Mouse (Mus musculus) embryonic facial prominence, embryonic 13.5 days (tissue): ENCODE results near the gene Ylpm1. TPM values are rescaled to one million over a fixed set of nuclear protein-coding genes. Genes with fewer than 3 reads are reported as not detected.
A peak's percentile ranks its signal among the peaks of the same experiment; 100 is the strongest.

Experiments used
- ATAC-seq: fragments of 200-750 bp; cut with Nextera tagmentation; 2 replicates; pipeline ENCODE4 v1.8.0; 2017; ENCODE audit warnings: low read depth; ENCODE audit not compliant: insufficient number of reproducible peaks, insufficient read depth, low FRiP score, low TSS enrichment
- H3K27ac ChIP-seq: fragments of 300-500 bp; sonication (generic); 2 replicates; pipeline ENCODE4 v1.5.1; 2015; ENCODE audit warnings: moderate library complexity, mild to moderate bottlenecking, inconsistent platforms
- H3K27me3 ChIP-seq: fragments of 300-500 bp; sonication (generic); 2 replicates; pipeline ENCODE4 v1.6.1; 2015; ENCODE audit warnings: mild to moderate bottlenecking, inconsistent platforms
- H3K36me3 ChIP-seq: fragments of 300-500 bp; sonication (generic); 2 replicates; pipeline ENCODE4 v1.6.1; 2015; ENCODE audit warnings: mild to moderate bottlenecking, inconsistent platforms
- H3K4me1 ChIP-seq: fragments of 300-500 bp; sonication (generic); 2 replicates; pipeline ENCODE4 v1.6.1; 2015; ENCODE audit warnings: inconsistent platforms
- H3K4me2 ChIP-seq: fragments of 300-500 bp; sonication (generic); 2 replicates; pipeline ENCODE4 v1.6.1; 2015; ENCODE audit warnings: moderate library complexity, mild to moderate bottlenecking, inconsistent platforms
- H3K4me3 ChIP-seq: fragments of 300-500 bp; sonication (generic); 2 replicates; pipeline ENCODE4 v1.5.1; 2015; ENCODE audit warnings: mild to moderate bottlenecking, inconsistent platforms
- H3K9ac ChIP-seq: fragments of 300-500 bp; sonication (generic); 2 replicates; pipeline ENCODE4 v1.6.1; 2015; ENCODE audit warnings: mild to moderate bottlenecking, inconsistent platforms
- H3K9me3 ChIP-seq: fragments of 300-500 bp; sonication (generic); 2 replicates; pipeline ENCODE4 v1.6.1; 2016; ENCODE audit warnings: inconsistent platforms
- WGBS: fragments of 180-500 bp; shearing (Covaris S2); methylation state at CpG from one replicate; pipeline ENCODE4 v1.1.7; 2015; ENCODE audit warnings: mixed read lengths; 5-methylcytosine and 5-hydroxymethylcytosine counted together
- polyA plus RNA-seq: library from polyadenylated mRNA; unstranded; fragments of >200 nt; fragmentation: Nextera tagmentation; extraction: Ambion mirVana; gene quantifications from 2 replicates; pipeline ENCODE4 v1.2.1, GENCODE M21; 2015

Gene Ylpm1
- polyA plus RNA-seq, 1 experiment from 2014 or later, result 37.5 TPM

DNA sequence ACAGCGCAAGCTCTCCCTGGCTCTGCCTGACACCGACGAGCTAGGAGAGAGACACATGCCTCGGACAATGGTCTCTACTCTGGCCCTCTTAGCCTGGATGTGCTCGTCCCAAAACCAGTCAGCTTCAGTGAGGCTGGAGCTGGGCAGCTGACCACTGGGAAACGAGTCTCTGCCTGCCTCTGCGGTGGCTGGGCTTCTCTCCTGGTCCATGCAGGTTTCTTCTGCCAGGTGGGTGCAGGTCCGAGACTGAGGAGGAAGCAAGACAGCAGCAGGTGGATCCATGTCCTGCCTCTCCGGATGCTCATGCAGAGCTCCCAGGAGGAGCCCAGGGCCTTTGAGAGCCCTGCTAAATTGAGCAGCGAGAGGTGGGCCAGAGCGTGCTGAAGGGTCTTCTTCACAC, 99.0 kb downstream of the Ylpm1 start:
- H3K4me3 ChIP-seq, result no peak overlapping the region
- ATAC-seq, result no peak
- no peak overlapping the region for H3K9ac ChIP-seq
- no peaks in the 10 kb centered on the region for H3K27me3 ChIP-seq
- H3K4me1 ChIP-seq, result peaks cover 23% of the 10 kb centered on the region
- H3K9me3 ChIP-seq, result no peaks in the 10 kb centered on the region
- no peak overlapping the region for H3K4me2 ChIP-seq
- peak overlapping the region; percentile 65; the same call in 1 of the 2 replicates for H3K27ac ChIP-seq
- WGBS, result 88% methylated on average over 11 of the region's 11 CpGs
- 0 out of 2 replicates have a peak, but pooled peaks cover 3% of the 10 kb centered on the region for H3K36me3 ChIP-seq

GRCm38 (mm10) chr12:85095859-85096258, 99.7 kb downstream of the Ylpm1 start:
- Histone ChIP-seq H3K4me1 (peaks cover 23% of the 10 kb centered on the region), H3K36me3 (no peaks in the 10 kb centered on the region), H3K4me3 (no peak overlapping the region), H3K27ac (no peak overlapping the region), H3K9me3 (no peaks in the 10 kb centered on the region), H3K27me3 (no peaks in the 10 kb centered on the region), H3K9ac (no peak overlapping the region), H3K4me2 (no peak overlapping the region)
- 85% methylated on average over 7 of the region's 7 CpGs for WGBS
- ATAC-seq, result no peak

GRCm38 (mm10) chr12:85101001-85101400, 104.9 kb downstream of the Ylpm1 start:
- Histone ChIP-seq H3K27me3 (no peaks in the 10 kb centered on the region), H3K4me3 (no peak overlapping the region), H3K27ac (no peak overlapping the region), H3K4me1 (peaks cover 3% of the 10 kb centered on the region), H3K4me2 (no peak overlapping the region), H3K9ac (no peak overlapping the region), H3K36me3 (no peaks in the 10 kb centered on the region), H3K9me3 (no peaks in the 10 kb centered on the region)
- 48% methylated on average over 14 of the region's 14 CpGs for WGBS
- ATAC-seq, result no peak

DNA sequence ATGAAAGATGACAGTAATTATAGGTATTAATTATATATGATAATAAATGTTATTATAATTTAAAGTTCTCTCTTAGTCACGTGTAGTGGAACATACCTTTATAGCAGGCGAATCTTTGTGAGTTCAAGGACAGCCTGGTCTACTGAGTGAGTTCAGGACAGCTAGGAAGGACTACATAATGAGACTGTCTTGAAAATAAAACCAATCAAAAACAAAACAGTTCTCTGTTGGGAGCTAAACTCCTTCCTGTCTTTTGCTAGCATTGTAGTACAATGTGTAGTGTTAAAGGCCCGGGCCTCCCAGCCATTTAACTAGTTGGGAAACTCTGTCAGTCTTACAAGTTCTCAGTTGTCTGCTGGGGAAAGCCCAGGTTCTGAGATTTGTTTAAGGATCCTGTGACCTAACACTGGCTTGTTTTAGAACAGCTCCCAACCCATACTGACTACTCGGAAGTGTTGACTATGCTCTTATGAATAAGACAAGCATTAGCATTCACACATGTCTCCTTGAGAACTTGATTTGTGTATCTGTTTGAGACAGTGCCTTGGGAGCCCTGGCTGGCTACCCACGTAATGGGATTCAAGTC, 105.5 kb downstream of the Ylpm1 start:
- no peaks in the 10 kb centered on the region for H3K9me3 ChIP-seq
- H3K27ac ChIP-seq, result no peak overlapping the region

DNA sequence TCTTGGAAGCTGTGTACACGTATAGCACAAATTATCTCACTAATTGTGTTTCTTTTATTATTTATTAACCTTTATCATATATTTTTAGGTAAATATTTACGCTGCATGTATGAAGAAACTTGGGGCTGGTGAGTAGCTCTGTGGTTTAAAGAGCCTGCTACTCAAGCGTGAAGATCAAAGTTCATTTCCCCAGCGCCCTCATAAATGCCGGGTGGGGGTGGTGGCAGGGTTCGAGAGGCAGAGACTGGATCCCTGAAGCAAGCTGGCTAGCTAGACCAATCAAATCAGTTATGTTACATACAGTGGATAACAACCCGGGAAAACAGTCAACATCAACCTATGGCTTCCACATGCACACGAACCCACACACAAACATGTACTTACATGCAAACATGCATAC, 107.0 kb downstream of the Ylpm1 start:
- Histone ChIP-seq H3K9ac (no peak overlapping the region), H3K9me3 (no peaks in the 10 kb centered on the region), H3K4me3 (no peak overlapping the region), H3K4me1 (peaks cover 10% of the 10 kb centered on the region), H3K27ac (no peak overlapping the region), H3K4me2 (no peak overlapping the region), H3K27me3 (no peaks in the 10 kb centered on the region), H3K36me3 (no peaks in the 10 kb centered on the region)
- 79% methylated on average over 8 of the region's 8 CpGs for WGBS
- ATAC-seq, result no peak

More for the DNA sequence above, 105.5 kb downstream of the Ylpm1 start:
- Histone ChIP-seq H3K9ac (no peak overlapping the region), H3K27me3 (no peaks in the 10 kb centered on the region), H3K4me1 (peaks cover 8% of the 10 kb centered on the region), H3K4me3 (no peak overlapping the region), H3K4me2 (no peak overlapping the region), H3K36me3 (no peaks in the 10 kb centered on the region)
- WGBS, result 75% methylated on average over 5 of the region's 5 CpGs
- ATAC-seq, result no peak

DNA sequence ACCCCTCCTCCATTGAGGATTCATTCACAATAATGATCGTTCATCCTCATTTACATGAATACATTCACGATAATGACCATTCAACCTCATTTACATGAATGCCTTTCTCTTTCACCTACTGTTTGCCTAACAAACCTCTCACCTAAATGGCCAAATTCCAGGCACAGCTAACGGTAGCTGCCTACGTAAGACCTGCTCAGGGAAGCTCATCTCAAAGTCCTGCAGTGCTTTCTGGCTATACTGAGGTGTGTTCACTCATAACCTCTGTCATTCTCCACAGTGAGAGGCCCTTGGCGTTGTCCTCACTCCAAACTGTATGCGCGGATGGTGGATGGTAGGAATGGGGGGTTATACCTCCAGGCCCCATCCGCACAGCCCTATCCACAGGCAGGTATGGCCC, 108.7 kb downstream of the Ylpm1 start:
- ATAC-seq, result no peak
- WGBS, result 92% methylated on average over 8 of the region's 8 CpGs

DNA sequence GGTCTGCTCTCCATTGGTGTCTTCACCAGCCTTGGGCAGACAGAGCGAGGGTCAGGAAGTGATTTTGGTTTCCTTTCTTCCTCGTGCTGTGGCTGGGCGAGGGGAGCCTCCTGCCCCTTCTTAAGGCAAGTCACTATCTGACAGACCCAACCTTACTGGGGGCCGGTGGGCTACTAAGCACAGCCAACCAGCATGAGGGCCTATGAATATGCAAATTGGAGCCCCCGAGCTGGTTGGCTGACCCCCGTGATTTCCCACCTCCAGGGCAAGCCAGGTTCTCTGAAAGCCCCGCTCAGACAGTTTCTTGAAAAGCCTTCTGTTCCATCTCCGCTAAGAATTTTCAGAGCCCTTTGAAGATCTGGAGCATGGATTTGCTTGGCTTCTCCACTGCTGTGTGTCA, 110.2 kb downstream of the Ylpm1 start:
- WGBS, result 2% methylated on average over 8 of the region's 8 CpGs
- H3K36me3 ChIP-seq, result no peaks in the 10 kb centered on the region
- H3K27ac ChIP-seq, result no peak overlapping the region
- H3K9ac ChIP-seq, result no peak overlapping the region
- peaks cover 20% of the 10 kb centered on the region for H3K4me1 ChIP-seq
- H3K27me3 ChIP-seq, result no peaks in the 10 kb centered on the region
- H3K9me3 ChIP-seq, result no peaks in the 10 kb centered on the region
- 0 out of 2 replicates have a peak overlapping the region, but pooled peaks have one; percentile 14 for H3K4me3 ChIP-seq
- no peak for ATAC-seq
- peak overlapping the region; percentile 47 for H3K4me2 ChIP-seq

More for the DNA sequence above, 108.7 kb downstream of the Ylpm1 start:
- Histone ChIP-seq H3K27me3 (no peaks in the 10 kb centered on the region), H3K4me3 (no peak overlapping the region), H3K9me3 (no peaks in the 10 kb centered on the region), H3K4me2 (no peak overlapping the region), H3K36me3 (no peaks in the 10 kb centered on the region), H3K27ac (no peak overlapping the region), H3K4me1 (peaks cover 19% of the 10 kb centered on the region), H3K9ac (no peak overlapping the region)

DNA sequence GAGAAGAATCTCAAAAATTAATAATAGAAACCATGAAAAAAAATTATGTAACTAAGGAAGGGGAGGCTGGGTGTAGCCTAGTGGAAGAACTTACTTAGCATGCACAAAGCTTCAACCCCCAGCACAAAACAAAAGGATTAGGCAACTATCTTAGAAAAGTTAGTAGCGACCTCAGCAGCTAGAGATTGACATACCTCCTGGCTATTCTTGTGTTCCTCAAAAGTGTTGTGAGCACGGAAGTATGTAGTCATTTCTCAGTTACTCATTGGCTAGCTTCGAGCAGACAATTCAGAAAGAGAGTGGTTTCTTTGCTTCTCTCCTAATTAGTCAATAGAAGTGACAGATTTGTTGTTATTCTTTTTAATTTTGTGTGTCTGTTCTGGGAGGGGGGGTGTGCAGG, 112.5 kb downstream of the Ylpm1 start:
- no peak for ATAC-seq
- Histone ChIP-seq H3K4me1 (peaks cover 38% of the 10 kb centered on the region), H3K27me3 (no peaks in the 10 kb centered on the region), H3K27ac (no peak overlapping the region), H3K36me3 (0 out of 2 replicates have a peak, but pooled peaks cover 3% of the 10 kb centered on the region), H3K9me3 (no peaks in the 10 kb centered on the region), H3K4me3 (no peak overlapping the region), H3K4me2 (no peak overlapping the region), H3K9ac (no peak overlapping the region)
- 61% methylated on average over 3 of the region's 3 CpGs for WGBS

DNA sequence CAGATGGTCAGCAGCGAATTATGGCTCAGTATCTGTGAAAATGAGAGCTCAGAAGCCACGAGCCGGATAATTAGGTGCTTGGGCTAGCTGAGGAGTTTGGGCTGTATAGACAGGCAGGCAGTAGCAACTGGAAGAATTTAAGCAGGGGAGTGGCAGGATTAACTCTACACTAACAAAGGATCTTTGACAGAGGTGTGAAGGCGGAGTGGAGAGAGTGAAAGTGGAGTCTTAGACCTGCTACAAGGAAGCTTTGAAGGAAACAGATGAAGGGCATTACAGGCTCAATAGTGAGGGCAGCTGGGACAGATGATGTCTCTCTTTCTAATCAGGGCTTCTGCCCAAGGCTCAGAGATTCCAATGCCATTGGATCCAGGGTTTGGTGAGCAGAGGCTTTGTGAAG, 113.3 kb downstream of the Ylpm1 start:
- H3K4me2 ChIP-seq, result peak overlapping the region; percentile 78
- no peaks in the 10 kb centered on the region for H3K9me3 ChIP-seq
- H3K4me3 ChIP-seq, result no peak overlapping the region
- H3K36me3 ChIP-seq, result 0 out of 2 replicates have a peak, but pooled peaks cover 3% of the 10 kb centered on the region
- peaks cover 38% of the 10 kb centered on the region for H3K4me1 ChIP-seq
- 0 out of 2 replicates have a peak overlapping the region, but pooled peaks have one; percentile 27 for H3K9ac ChIP-seq
- H3K27ac ChIP-seq, result peak overlapping the region; percentile 92; the same call in 1 of the 2 replicates
- ATAC-seq, result no peak
- no peaks in the 10 kb centered on the region for H3K27me3 ChIP-seq
- WGBS, result 41% methylated on average over 4 of the region's 4 CpGs

- Histone ChIP-seq H3K36me3 (peaks cover 8% of the 10 kb centered on the region), H3K27ac (peak overlapping the region; percentile 92), H3K4me3 (peak overlapping the region; percentile 89), H3K27me3 (no peaks in the 10 kb centered on the region), H3K9me3 (no peaks in the 10 kb centered on the region), H3K4me2 (peak overlapping the region; percentile 78), H3K4me1 (peaks cover 38% of the 10 kb centered on the region), H3K9ac (peak overlapping the region; percentile 93)
- 12% methylated on average over 18 of the region's 18 CpGs for WGBS
- no peak for ATAC-seq
Observed at GRCm38 (mm10) chr12:85110011-85110697, 114.0 kb downstream of the Ylpm1 start.

GRCm38 (mm10) chr12:85110698-85111592, 114.8 kb downstream of the Ylpm1 start, which contains the start of the genes Prox2 and Dlst:
TSS of gene Prox2 (minus strand) at chr12:85110759.
TSS of gene Dlst (plus strand) at chr12:85110833.
- peak; percentile 82 for ATAC-seq
- WGBS, result under 1% methylated on average over 83 of the region's 83 CpGs
- Histone ChIP-seq H3K27me3 (no peaks in the 10 kb centered on the region), H3K9me3 (no peaks in the 10 kb centered on the region), H3K9ac (peak within 1 kb of the TSS; percentile 93), H3K4me3 (peak within 1 kb of the TSS; percentile 89), H3K4me2 (peak within 1 kb of the TSS; percentile 78), H3K27ac (peak within 1 kb of the TSS; percentile 92), H3K36me3 (peaks cover 11% of the 10 kb centered on the region), H3K4me1 (peaks cover 42% of the 10 kb centered on the region)
